Mouse (Mus musculus) G1E (cell line): Measurements from ENCODE around the gene Pdcd1lg2. TPM values are rescaled to one million over a fixed set of nuclear protein-coding genes. Genes with fewer than 3 reads are reported as not detected.

Source experiments
- ATAC-seq: 2 replicates; pipeline ENCODE4 v1.8.0; 2016; ENCODE audit warnings: mild to moderate bottlenecking; ENCODE audit not compliant: insufficient number of reproducible peaks, poor library complexity, low FRiP score, severe bottlenecking; ENCODE audit errors: extremely low read depth
- DNase-seq: peaks from one replicate; pipeline ENCODE4 v3.0.0; 2012; ENCODE audit warnings: low spot score
- H3K27me3 ChIP-seq: 2 replicates; pipeline ENCODE4 v1.6.1; 2012; ENCODE audit warnings: mild to moderate bottlenecking, low read length, inconsistent platforms; ENCODE audit not compliant: insufficient read depth
- H3K36me3 ChIP-seq: replicated peaks from 2 replicates; pipeline ENCODE3; 2012; ENCODE audit warnings: mild to moderate bottlenecking, inconsistent platforms
- H3K4me1 ChIP-seq: 2 replicates; pipeline ENCODE4 v1.6.1; 2012; ENCODE audit warnings: low read depth, low read length, inconsistent platforms, mixed read lengths; ENCODE audit not compliant: insufficient read depth
- H3K4me3 ChIP-seq: 2 replicates; pipeline ENCODE4 v1.5.1; 2012; ENCODE audit warnings: low read depth, mild to moderate bottlenecking, inconsistent platforms, low read length, moderate library complexity, mixed read lengths
- H3K9me3 ChIP-seq: replicated peaks from 2 replicates; pipeline ENCODE4 v1.6.1; 2012; ENCODE audit warnings: inconsistent platforms
- CTCF ChIP-seq: IDR thresholded peaks from 2 replicates; pipeline ENCODE4 v1.5.1; 2012; ENCODE audit warnings: low read depth, low read length, inconsistent platforms, mixed read lengths
- GATA1 ChIP-seq: IDR thresholded peaks from 2 replicates; pipeline ENCODE4 v1.6.1; 2012; ENCODE audit warnings: borderline replicate concordance, low read length, inconsistent platforms, mixed read lengths
- GATA2 ChIP-seq: IDR thresholded peaks from 2 replicates; pipeline ENCODE4 v1.6.1; 2012; ENCODE audit warnings: low read depth, low read length, inconsistent platforms, borderline replicate concordance
- POLR2AphosphoS5 ChIP-seq: IDR thresholded peaks from 2 replicates; pipeline ENCODE4 v1.6.1; 2012; ENCODE audit warnings: low read depth, low read length, inconsistent platforms; ENCODE audit not compliant: insufficient replicate concordance
- TAL1 ChIP-seq: conservative IDR thresholded peaks from 2 replicates; pipeline ENCODE4 v1.6.1; 2012; ENCODE audit warnings: low read depth, low read length, inconsistent platforms, mixed read lengths
- polyA plus RNA-seq: library from polyadenylated mRNA; stranded (reverse); fragments of >175 nt; gene quantifications from 2 replicates; pipeline ENCODE4 v1.2.3, GENCODE M21; 2012
- total RNA-seq, 2 experiments: library from RNA; stranded (forward) in 1 of 2; stranded (reverse) in 1 of 2; fragments of 200-1000 nt in 1 of 2; fragments of >200 nt in 1 of 2; fragmentation: Nextera tagmentation in 1 of 2; gene quantifications; 2 replicates each; pipeline ENCODE4 v1.2.3; 2014 to 2017

Gene Pdcd1lg2
- total and polyA plus RNA-seq, 3 experiments: 0.16 to 10.5 (median 2.5) TPM

DNA sequence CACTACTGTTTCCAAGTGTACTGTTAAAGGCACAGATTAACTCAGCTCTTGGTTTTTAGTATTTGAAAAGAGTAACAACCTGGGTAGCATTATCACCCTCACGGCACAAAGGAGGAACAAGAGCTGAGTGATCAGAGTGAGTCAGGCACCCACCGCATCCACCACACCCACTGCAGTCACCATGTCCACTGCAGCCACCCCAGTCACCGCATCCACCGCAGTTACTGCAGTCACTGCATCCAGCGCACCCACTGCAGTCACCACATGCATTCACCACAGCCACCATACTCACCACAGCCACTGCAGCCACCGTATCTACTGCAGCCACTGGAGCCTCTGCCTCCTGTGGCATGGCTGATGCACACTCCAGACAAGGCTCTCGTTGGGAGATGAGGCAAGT, 99.1 kb downstream of the Pdcd1lg2 start:
- peaks cover 15% of the 10 kb centered on the region for H3K4me1 ChIP-seq

DNA sequence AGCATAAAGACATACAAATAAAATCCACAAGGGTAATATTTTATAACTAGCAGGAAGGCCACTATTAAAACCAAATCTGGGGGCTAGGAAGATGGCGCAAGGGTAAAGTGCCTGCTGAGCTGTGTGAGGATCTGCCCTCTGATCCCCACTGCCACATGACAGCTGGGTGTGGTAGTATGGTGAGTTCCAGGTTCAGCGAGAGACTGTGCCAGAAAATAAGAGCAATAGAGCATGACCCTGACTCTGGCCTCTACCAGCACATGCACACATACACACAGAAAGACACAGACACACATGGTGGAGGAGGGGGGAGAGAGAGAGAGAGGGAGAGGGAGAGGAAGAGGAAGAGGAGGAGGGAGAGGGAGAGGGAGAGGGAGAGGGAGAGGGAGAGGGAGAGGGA, 101.1 kb downstream of the Pdcd1lg2 start:
- ATAC-seq: no peak

More for the DNA sequence above, 99.1 kb downstream of the Pdcd1lg2 start:
- no peak for ATAC-seq
- Histone ChIP-seq H3K9me3 (peaks cover 4% of the 10 kb centered on the region), H3K36me3 (peaks cover 2% of the 10 kb centered on the region), H3K4me3 (no peak overlapping the region), H3K27me3 (peaks cover 4% of the 10 kb centered on the region)
- no peak for DNase-seq
- TF ChIP-seq GATA2 (no peak), POLR2AphosphoS5 (no peak)

DNA sequence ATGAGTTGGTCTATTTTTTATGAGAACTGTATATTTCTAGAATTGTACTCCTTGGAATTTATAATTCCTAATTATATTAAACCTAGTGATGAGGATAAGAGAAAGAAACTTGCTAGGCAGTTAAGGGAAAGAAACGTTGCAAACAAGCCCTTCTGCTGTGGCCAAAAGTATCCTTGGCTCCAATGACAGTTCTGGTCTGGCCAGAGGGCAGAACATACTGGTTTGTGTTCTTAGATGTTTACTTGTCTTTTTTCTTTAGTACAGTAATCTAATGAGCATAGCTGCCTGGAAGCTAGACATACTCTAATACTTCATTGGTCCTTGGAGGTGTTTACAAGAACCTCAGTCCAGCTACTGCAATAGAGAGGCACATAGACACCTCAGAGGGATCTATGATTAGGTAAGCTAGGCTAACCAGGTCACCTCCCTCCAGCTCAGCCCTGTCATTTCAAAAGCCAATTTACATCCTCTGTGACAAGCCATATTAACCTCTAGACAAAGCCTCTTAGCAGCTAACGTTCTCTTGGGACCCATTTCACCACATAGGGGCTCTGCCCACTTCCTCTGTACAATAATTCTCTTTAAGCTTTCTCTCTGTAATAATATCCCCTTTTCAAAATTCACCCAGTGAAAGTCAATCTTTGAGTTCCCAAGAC, 102.5 kb downstream of the Pdcd1lg2 start:
- ATAC-seq (no peak), DNase-seq (no peak)
- Histone ChIP-seq H3K4me3 (no peak overlapping the region), H3K36me3 (peaks cover 15% of the 10 kb centered on the region), H3K9me3 (peaks cover 4% of the 10 kb centered on the region), H3K27me3 (peaks cover 4% of the 10 kb centered on the region), H3K4me1 (peaks cover 7% of the 10 kb centered on the region)
- TF ChIP-seq CTCF (no peak), TAL1 (no peak), GATA2 (no peak), GATA1 (no peak), POLR2AphosphoS5 (no peak)

More for the DNA sequence above, 101.1 kb downstream of the Pdcd1lg2 start:
- peaks cover 4% of the 10 kb centered on the region for H3K9me3 ChIP-seq
- H3K4me1 ChIP-seq: peaks cover 7% of the 10 kb centered on the region
- no peak for DNase-seq
- TF ChIP-seq GATA2: no peak
- TF ChIP-seq TAL1: no peak
- no peak for TF ChIP-seq GATA1
- TF ChIP-seq POLR2AphosphoS5: no peak
- TF ChIP-seq CTCF: no peak
- peaks cover 15% of the 10 kb centered on the region for H3K36me3 ChIP-seq
- no peak overlapping the region for H3K4me3 ChIP-seq
- H3K27me3 ChIP-seq: peaks cover 4% of the 10 kb centered on the region

DNA sequence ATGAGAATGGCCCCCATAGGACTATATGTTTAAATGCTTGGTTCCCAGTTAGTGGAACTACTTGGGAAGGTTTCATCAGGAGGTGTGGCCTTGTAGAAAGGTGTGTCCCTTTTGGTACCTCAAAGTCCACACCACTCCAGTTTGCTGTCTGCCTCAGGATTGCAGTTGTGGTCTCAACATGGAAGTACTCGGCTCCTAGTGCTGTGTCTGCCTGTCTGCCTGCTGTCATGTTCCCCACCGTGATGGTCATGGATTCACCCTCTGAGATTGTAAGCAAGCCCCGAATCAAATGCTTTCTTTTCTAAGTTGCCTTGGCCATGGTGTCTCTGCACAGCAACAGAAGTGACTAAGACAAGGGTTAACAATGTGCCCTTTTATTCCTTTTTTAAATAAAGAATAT, 103.4 kb downstream of the Pdcd1lg2 start:
- DNase-seq: no peak
- TF ChIP-seq TAL1: no peak
- Histone ChIP-seq H3K4me3 (no peak overlapping the region), H3K9me3 (peaks cover 4% of the 10 kb centered on the region), H3K4me1 (peaks cover 7% of the 10 kb centered on the region), H3K27me3 (peaks cover 4% of the 10 kb centered on the region), H3K36me3 (peaks cover 17% of the 10 kb centered on the region)
- no peak for ATAC-seq

DNA sequence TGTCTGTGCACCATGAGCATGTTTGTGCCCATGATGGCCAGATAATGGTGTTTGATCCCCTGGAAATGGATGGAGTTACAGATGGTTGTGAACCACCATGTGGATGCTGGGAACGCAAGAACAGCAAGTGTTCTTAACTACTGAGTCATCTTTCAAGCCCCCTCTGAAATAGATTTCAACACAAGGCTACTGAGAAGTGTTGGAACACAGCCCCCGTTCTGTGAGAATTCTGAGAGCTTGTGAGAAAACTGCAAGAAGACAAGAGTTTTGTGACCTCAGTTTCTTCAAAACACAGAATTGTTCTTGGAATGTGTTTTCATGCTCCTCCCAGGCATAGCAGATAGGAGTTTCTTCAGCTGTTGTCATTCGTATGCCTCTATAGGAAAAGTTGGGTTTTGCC, 104.7 kb downstream of the Pdcd1lg2 start:
- H3K9me3 ChIP-seq: peaks cover 4% of the 10 kb centered on the region
- no peak for ATAC-seq
- no peak for TF ChIP-seq GATA1
- TF ChIP-seq TAL1: no peak
- no peak for TF ChIP-seq GATA2
- no peak for TF ChIP-seq POLR2AphosphoS5
- no peak for TF ChIP-seq CTCF
- no peaks in the 10 kb centered on the region for H3K27me3 ChIP-seq
- H3K4me3 ChIP-seq: no peak overlapping the region
- no peak for DNase-seq
- peaks cover 4% of the 10 kb centered on the region for H3K4me1 ChIP-seq
- peaks cover 21% of the 10 kb centered on the region for H3K36me3 ChIP-seq

DNA sequence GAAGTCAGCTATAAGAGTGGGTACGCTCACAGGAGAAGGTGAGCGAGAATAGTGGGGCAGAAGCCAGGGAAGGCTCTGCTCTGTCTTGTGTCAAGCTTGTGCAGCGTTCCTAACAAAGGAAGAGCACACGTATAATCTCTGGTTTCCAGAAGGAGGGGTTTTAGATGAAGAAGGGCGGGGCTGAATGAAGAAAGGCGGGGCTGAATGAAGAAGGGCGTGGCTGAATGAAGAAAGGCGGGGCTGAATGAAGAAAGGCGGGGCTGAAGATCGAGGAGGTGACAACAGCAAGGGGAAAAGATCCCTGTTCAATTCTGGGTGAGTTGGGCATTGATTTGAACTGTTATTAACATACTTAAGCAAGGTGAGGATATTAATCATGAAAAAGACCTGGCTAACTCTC, 105.3 kb downstream of the Pdcd1lg2 start:
- Histone ChIP-seq H3K36me3 (peaks cover 25% of the 10 kb centered on the region), H3K9me3 (peaks cover 4% of the 10 kb centered on the region), H3K4me1 (peaks cover 8% of the 10 kb centered on the region), H3K4me3 (no peak overlapping the region), H3K27me3 (no peaks in the 10 kb centered on the region)
- ATAC-seq (no peak), DNase-seq (no peak)
- TF ChIP-seq POLR2AphosphoS5 (no peak), GATA2 (no peak), GATA1 (no peak), TAL1 (no peak), CTCF (no peak)

DNA sequence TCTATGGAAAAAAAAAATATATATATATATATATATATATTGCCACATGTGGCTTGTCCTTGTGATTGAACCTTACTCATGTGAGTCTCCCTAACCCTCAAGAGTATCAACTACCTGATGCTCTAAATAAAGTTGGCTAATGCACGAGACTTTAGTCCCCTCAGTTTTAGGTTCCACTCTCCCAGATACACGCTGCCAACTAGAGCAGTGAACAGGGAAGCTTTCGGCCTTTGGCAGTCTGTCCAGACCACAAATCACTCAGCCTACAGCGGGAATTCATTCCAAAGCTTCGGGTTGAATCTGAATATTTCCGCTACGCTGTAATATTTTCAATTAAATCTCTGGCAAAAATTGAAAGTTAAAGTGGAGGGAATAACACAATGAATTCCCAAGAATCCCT, 107.7 kb downstream of the Pdcd1lg2 start:
- H3K9me3 ChIP-seq: peaks cover 4% of the 10 kb centered on the region
- H3K4me1 ChIP-seq: peaks cover 11% of the 10 kb centered on the region
- TF ChIP-seq CTCF (no peak), POLR2AphosphoS5 (no peak), GATA2 (no peak), TAL1 (no peak), GATA1 (no peak)
- no peak overlapping the region for H3K4me3 ChIP-seq
- H3K27me3 ChIP-seq: no peaks in the 10 kb centered on the region
- ATAC-seq (no peak), DNase-seq (no peak)
- peaks cover 25% of the 10 kb centered on the region for H3K36me3 ChIP-seq
